Mouse (Mus musculus) myocyte (in vitro differentiated cells): ENCODE results near the gene Mxi1. TPM values are rescaled to one million over a fixed set of nuclear protein-coding genes. Genes with fewer than 3 reads are reported as not detected.

Source experiments
- H3K27me3 ChIP-seq: one replicate; pipeline ENCODE4 v1.6.1; 2011; ENCODE audit not compliant: control insufficient read depth, insufficient read depth, insufficient read length
- H3K36me3 ChIP-seq: one replicate; pipeline ENCODE4 v1.6.1; 2011; ENCODE audit not compliant: control insufficient read depth, insufficient read depth
- H3K4me2 ChIP-seq: one replicate; pipeline ENCODE4 v1.6.1; 2011; ENCODE audit warnings: low read depth, control low read depth
- H3K4me3 ChIP-seq: one replicate; pipeline ENCODE4 v1.5.1; 2011; ENCODE audit warnings: mild to moderate bottlenecking, control low read depth, moderate library complexity
- H3K79me2 ChIP-seq: one replicate; pipeline ENCODE4 v1.6.1; 2011; ENCODE audit not compliant: control insufficient read depth, insufficient read depth
- H3ac ChIP-seq: one replicate; pipeline ENCODE4 v1.6.1; 2011; ENCODE audit not compliant: control insufficient read depth, insufficient read length
- CEBPB ChIP-seq: IDR thresholded peaks from 2 replicates; pipeline ENCODE4 v1.6.1; 2011; ENCODE audit warnings: mild to moderate bottlenecking, moderate library complexity; ENCODE audit not compliant: poor library complexity, insufficient read depth, severe bottlenecking
- E2F4 ChIP-seq: IDR thresholded peaks from one replicate; pipeline ENCODE4 v1.6.1; 2011; ENCODE audit warnings: mild to moderate bottlenecking, control low read depth, moderate library complexity; ENCODE audit not compliant: insufficient read depth
- MAX ChIP-seq: IDR thresholded peaks from one replicate; pipeline ENCODE4 v1.6.1; 2011; ENCODE audit warnings: low read depth, mild to moderate bottlenecking, control low read depth
- MYOD1 ChIP-seq, 3 experiments: IDR thresholded peaks; one replicate each; pipeline ENCODE4 v1.6.1; 2011; ENCODE audit warnings: control low read depth in 2 of 3, low read depth in 2 of 3, mild to moderate bottlenecking in 2 of 3, moderate library complexity in 1 of 3; ENCODE audit not compliant: insufficient read length in 2 of 3, control insufficient read depth in 1 of 3
- MYOG ChIP-seq, 3 experiments: IDR thresholded peaks; one replicate each; pipeline ENCODE4 v1.6.1; 2011; ENCODE audit warnings: control low read depth in 2 of 3, low read depth in 2 of 3, mild to moderate bottlenecking in 2 of 3; ENCODE audit not compliant: insufficient read length in 2 of 3, control insufficient read depth in 1 of 3, insufficient read depth in 1 of 3
- POLR2A ChIP-seq: IDR thresholded peaks from one replicate; pipeline ENCODE4 v1.6.1; 2011; ENCODE audit warnings: low read depth, mild to moderate bottlenecking, control low read depth, moderate library complexity; ENCODE audit not compliant: insufficient read length
- POLR2AphosphoS2 ChIP-seq: IDR thresholded peaks from one replicate; pipeline ENCODE4 v1.6.1; 2011; ENCODE audit warnings: low read depth, control low read depth; ENCODE audit not compliant: insufficient read length
- REST ChIP-seq: IDR thresholded peaks from one replicate; pipeline ENCODE4 v1.6.1; 2011; ENCODE audit warnings: mild to moderate bottlenecking, control low read depth, moderate library complexity; ENCODE audit not compliant: insufficient read depth, insufficient read length
- SRF ChIP-seq: IDR thresholded peaks from one replicate; pipeline ENCODE4 v1.6.1; 2011; ENCODE audit warnings: low read depth; ENCODE audit not compliant: control insufficient read depth, insufficient read length
- TCF12 ChIP-seq: IDR thresholded peaks from one replicate; pipeline ENCODE4 v1.6.1; 2011; ENCODE audit warnings: mild to moderate bottlenecking, control low read depth; ENCODE audit not compliant: poor library complexity, insufficient read depth, severe bottlenecking
- TCF3 ChIP-seq: IDR thresholded peaks from one replicate; pipeline ENCODE4 v1.6.1; 2011; ENCODE audit warnings: low read depth, control low read depth; ENCODE audit not compliant: insufficient read length
- USF1 ChIP-seq: IDR thresholded peaks from one replicate; pipeline ENCODE4 v1.6.1; 2011; ENCODE audit warnings: low read depth, mild to moderate bottlenecking, control low read depth, moderate library complexity
- polyA plus RNA-seq: library from polyadenylated mRNA; unstranded; fragments of >200 nt; fragmentation: generic; extraction: Trizol; gene quantifications from one replicate; pipeline ENCODE4 v1.2.1, GENCODE M21; 2012; ENCODE audit warnings: missing spikeins

Gene Mxi1
- polyA plus RNA-seq, 1 experiment, result 11.9 TPM

DNA sequence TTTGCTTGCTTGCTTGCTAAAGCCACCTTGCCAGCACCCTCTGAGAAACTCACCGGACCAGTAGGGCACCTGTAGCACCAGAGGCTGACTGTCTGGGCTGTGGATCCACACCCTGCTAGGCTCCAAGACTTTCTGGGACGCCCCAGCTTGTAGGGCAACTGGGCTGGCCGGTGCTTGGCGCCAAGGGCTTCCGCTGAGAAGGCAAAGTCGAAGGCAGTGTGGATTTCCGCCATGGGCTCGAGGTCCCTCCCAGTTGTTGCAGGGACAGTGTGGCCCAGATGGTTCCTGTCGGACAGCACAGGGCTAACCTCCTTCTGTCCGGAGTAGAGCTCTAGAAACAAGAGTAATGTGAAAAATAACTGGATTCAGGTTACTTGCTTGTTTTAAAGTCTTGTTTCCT is 11.0 kb downstream of the Mxi1 start:
- Histone ChIP-seq H3K79me2 (no peaks in the 10 kb centered on the region), H3ac (no peak overlapping the region), H3K27me3 (no peaks in the 10 kb centered on the region), H3K36me3 (no peaks in the 10 kb centered on the region), H3K4me3 (no peak overlapping the region), H3K4me2 (no peak overlapping the region)
- no peak for TF ChIP-seq USF1
- TF ChIP-seq E2F4, result no peak
- no peak for TF ChIP-seq POLR2AphosphoS2
- TF ChIP-seq MYOD1 (IDR thresholded peaks at IDR 0.05; ENCODE audit: control insufficient read depth in 1 of 3, insufficient read length in 2 of 3, low read depth in 2 of 3), result no peak
- TF ChIP-seq TCF12, result no peak
- TF ChIP-seq REST, result no peak
- no peak for TF ChIP-seq TCF3
- TF ChIP-seq SRF, result no peak
- TF ChIP-seq POLR2A, result no peak
- TF ChIP-seq MYOG (IDR thresholded peaks at IDR 0.05; ENCODE audit: control insufficient read depth in 1 of 3, insufficient read depth in 1 of 3, insufficient read length in 2 of 3, low read depth in 2 of 3), result no peak
- TF ChIP-seq MAX, result no peak
- TF ChIP-seq CEBPB, result no peak

DNA sequence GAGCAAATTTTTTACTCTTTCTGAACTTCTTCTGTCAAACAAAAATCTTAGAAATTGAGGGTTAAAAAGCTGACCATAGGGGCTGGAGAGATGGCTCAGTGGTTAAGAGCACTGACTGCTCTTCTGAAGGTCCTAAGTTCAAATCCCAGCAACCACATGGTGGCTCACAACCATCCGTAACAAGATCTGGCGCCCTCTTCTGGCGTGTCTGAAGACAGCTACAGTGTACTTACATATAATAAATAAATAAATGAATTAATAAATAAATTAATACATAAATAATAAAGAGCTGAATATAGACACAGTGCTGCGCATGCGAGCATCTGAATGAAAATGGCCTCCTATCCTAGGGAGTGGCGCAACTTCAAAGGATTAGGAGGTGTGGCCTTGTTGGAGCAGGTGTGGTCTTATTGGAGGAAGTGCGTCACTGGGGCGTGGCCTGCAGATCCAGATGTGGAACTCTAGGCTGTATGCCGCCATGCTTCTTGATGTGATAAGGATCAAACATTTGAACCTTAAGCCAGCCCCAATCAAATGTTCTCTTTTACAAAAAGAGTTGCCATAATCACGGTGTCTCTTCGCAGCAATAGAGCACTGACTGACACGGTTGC is 12.2 kb downstream of the Mxi1 start:
- no peak overlapping the region for H3K4me2 ChIP-seq
- H3ac ChIP-seq, result no peak overlapping the region
- H3K36me3 ChIP-seq, result no peaks in the 10 kb centered on the region
- no peak overlapping the region for H3K4me3 ChIP-seq
- no peak for TF ChIP-seq MYOD1 (IDR thresholded peaks at IDR 0.05; ENCODE audit: control insufficient read depth in 1 of 3, insufficient read length in 2 of 3, low read depth in 2 of 3)
- no peak for TF ChIP-seq E2F4
- no peak for TF ChIP-seq POLR2A
- TF ChIP-seq MAX, result no peak
- H3K79me2 ChIP-seq, result no peaks in the 10 kb centered on the region
- H3K27me3 ChIP-seq, result no peaks in the 10 kb centered on the region

DNA sequence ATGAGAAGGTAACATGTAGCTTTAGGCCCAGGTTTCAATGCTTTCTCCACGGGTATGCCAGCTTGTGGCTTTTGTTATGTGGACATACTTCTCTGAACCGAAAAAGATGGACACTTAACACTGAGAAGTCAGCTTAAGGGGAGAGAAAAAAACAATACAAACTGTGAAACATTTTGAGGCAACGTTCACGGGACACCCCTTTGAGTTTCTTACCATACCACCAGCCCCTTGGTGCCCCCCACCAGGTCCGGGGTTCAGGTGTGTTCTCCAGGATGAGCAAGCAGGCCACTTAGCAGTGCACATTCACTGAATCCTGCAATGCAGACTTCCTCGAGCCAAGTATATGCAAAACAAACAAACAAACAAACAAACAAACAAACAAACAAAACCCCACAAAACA is 14.5 kb downstream of the Mxi1 start:
- no peak for TF ChIP-seq MYOG (IDR thresholded peaks at IDR 0.05; ENCODE audit: control insufficient read depth in 1 of 3, insufficient read depth in 1 of 3, insufficient read length in 2 of 3, low read depth in 2 of 3)
- no peak for TF ChIP-seq TCF3
- no peak for TF ChIP-seq POLR2AphosphoS2
- no peak for TF ChIP-seq POLR2A
- TF ChIP-seq TCF12, result no peak
- no peak for TF ChIP-seq MYOD1 (IDR thresholded peaks at IDR 0.05; ENCODE audit: control insufficient read depth in 1 of 3, insufficient read length in 2 of 3, low read depth in 2 of 3)
- TF ChIP-seq USF1, result no peak
- no peak for TF ChIP-seq CEBPB
- no peak for TF ChIP-seq SRF
- no peak for TF ChIP-seq E2F4
- TF ChIP-seq MAX, result no peak
- no peak for TF ChIP-seq REST
- Histone ChIP-seq H3ac (no peak overlapping the region), H3K36me3 (no peaks in the 10 kb centered on the region), H3K4me3 (peak overlapping the region; percentile 23), H3K4me2 (peak overlapping the region; percentile 77), H3K79me2 (no peaks in the 10 kb centered on the region), H3K27me3 (no peaks in the 10 kb centered on the region)

DNA sequence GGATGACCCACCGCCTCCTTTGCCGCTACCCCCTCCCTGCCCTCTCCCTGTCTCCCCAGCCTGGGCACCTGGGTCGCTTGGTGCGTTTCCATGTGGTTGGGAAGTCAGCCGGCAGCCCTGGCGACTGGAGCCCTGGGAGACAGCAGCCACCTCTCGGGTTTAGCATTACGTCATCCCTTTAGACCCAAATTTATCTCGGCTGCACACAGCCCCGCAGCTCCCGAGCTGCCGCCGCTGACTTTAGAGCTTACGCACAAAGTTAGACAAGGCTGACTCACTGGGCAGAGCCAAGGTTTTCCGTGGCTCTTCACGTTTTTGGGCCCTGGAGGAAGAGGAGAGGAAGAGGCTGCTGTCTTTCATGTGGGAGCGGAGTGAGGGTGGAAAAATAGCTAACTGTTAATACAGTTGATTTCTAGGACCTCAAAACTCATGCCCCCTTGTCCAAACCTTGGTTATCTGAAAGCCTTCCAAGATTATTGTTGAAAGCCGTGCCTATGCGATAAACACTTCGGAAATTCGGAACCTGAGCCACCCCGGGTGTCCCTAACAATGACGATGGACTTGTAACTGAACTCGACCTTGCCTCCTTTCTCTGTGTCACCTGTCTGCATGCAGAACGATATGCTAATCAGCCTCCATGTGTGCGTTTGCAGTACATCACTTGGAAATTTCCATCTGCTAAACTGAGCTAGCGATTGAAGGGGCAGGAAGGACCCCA is 15.4 kb downstream of the Mxi1 start:
- H3K4me3 ChIP-seq, result peak overlapping the region; percentile 23
- no peak for TF ChIP-seq REST
- no peak for TF ChIP-seq MAX
- TF ChIP-seq TCF12, result no peak
- TF ChIP-seq TCF3, result no peak
- TF ChIP-seq SRF, result no peak
- peak; percentile 39 for TF ChIP-seq POLR2A
- H3K36me3 ChIP-seq, result no peaks in the 10 kb centered on the region
- H3K79me2 ChIP-seq, result no peaks in the 10 kb centered on the region
- no peak overlapping the region for H3ac ChIP-seq
- no peaks in the 10 kb centered on the region for H3K27me3 ChIP-seq
- peak overlapping the region; percentile 77 for H3K4me2 ChIP-seq

DNA sequence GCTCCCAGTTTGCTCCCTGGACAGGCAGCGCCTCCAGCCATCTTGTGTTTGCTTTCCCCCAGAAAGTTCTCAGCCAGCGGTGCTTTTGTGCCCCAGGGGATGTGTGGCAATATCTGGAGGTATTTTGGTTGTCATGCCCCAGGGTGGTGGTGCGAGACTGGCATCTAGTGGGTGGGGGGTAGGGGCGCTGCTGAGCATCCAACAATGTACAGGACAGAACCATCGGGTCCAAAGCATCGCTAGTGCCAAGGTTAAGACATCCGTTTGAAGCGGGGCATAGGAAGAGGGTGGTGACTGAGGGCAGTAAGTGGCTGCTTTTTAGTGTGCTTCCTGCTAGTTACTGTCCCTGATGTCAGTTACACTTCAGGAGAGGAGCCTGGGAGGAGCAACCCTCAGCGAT is 17.8 kb downstream of the Mxi1 start:
- no peak overlapping the region for H3K4me2 ChIP-seq
- no peak for TF ChIP-seq SRF
- no peak for TF ChIP-seq MYOD1 (IDR thresholded peaks at IDR 0.05; ENCODE audit: control insufficient read depth in 1 of 3, insufficient read length in 2 of 3, low read depth in 2 of 3)
- no peak for TF ChIP-seq TCF12
- no peak for TF ChIP-seq REST
- TF ChIP-seq MYOG (IDR thresholded peaks at IDR 0.05; ENCODE audit: control insufficient read depth in 1 of 3, insufficient read depth in 1 of 3, insufficient read length in 2 of 3, low read depth in 2 of 3), result no peak
- TF ChIP-seq USF1, result no peak
- no peak for TF ChIP-seq POLR2A
- TF ChIP-seq MAX, result no peak
- no peak for TF ChIP-seq CEBPB
- no peak for TF ChIP-seq TCF3
- TF ChIP-seq E2F4, result no peak
- TF ChIP-seq POLR2AphosphoS2, result no peak
- H3K36me3 ChIP-seq, result no peaks in the 10 kb centered on the region
- H3K4me3 ChIP-seq, result no peak overlapping the region
- no peaks in the 10 kb centered on the region for H3K79me2 ChIP-seq
- H3K27me3 ChIP-seq, result no peaks in the 10 kb centered on the region
- H3ac ChIP-seq, result no peak overlapping the region
